Mouse (Mus musculus): ENCODE data around the gene S100a6.

- TF ChIP-seq GATA1 (IDR thresholded peaks at IDR 0.05; ENCODE audit: low read length), result no peak
- no peak for TF ChIP-seq TAL1 (IDR thresholded peaks at IDR 0.05; ENCODE audit: low read length)
These were observed 13.3 kb upstream of the S100a6 start for GRCm38 (mm10) chr3:90599401-90599800.

Measured in erythroblast, embryonic 14.5 days (primary cell).